Mouse (Mus musculus) kidney, embryonic 14.5 days (tissue): ENCODE data around the gene Gsdma2. TPM values are rescaled to one million over a fixed set of nuclear protein-coding genes. Genes with fewer than 3 reads are reported as not detected.

ENCODE experiments used
- ATAC-seq: fragments of 200-750 bp; cut with Nextera tagmentation; 2 replicates; pipeline ENCODE4 v1.8.0; 2017; ENCODE audit warnings: moderate number of reproducible peaks, mild to moderate bottlenecking, moderate TSS enrichment, moderate library complexity; ENCODE audit not compliant: low FRiP score, low TSS enrichment
- H3K27ac ChIP-seq: fragments of 300-500 bp; sonication (generic); 2 replicates; pipeline ENCODE4 v1.5.1; 2014; ENCODE audit warnings: low read depth, mild to moderate bottlenecking, low read length, moderate library complexity, mixed read lengths
- H3K27me3 ChIP-seq: fragments of 300-500 bp; sonication (generic); 2 replicates; pipeline ENCODE4 v1.6.1; 2014; ENCODE audit warnings: mild to moderate bottlenecking, low read length; ENCODE audit not compliant: control insufficient read depth, insufficient read depth
- H3K36me3 ChIP-seq: fragments of 300-500 bp; sonication (generic); 2 replicates; pipeline ENCODE4 v1.6.1; 2014; ENCODE audit warnings: low read length, mixed read lengths; ENCODE audit not compliant: control insufficient read depth, insufficient read depth
- H3K4me1 ChIP-seq: fragments of 300-500 bp; sonication (generic); 2 replicates; pipeline ENCODE4 v1.6.1; 2014; ENCODE audit warnings: low read length, mixed read lengths; ENCODE audit not compliant: control insufficient read depth, insufficient read depth
- H3K4me2 ChIP-seq: fragments of 300-500 bp; sonication (generic); replicated peaks from 2 replicates; pipeline ENCODE4 v1.6.1; 2014; ENCODE audit warnings: low read depth, mild to moderate bottlenecking, low read length
- H3K4me3 ChIP-seq: fragments of 300-500 bp; sonication (generic); 2 replicates; pipeline ENCODE4 v1.5.1; 2014; ENCODE audit warnings: mild to moderate bottlenecking, low read length
- H3K9ac ChIP-seq: fragments of 300-500 bp; sonication (generic); 2 replicates; pipeline ENCODE4 v1.6.1; 2014; ENCODE audit warnings: low read depth, mild to moderate bottlenecking, low read length, moderate library complexity
- H3K9me3 ChIP-seq: fragments of 300-500 bp; sonication (generic); 2 replicates; pipeline ENCODE4 v1.6.1; 2016; ENCODE audit warnings: low read length; ENCODE audit not compliant: control insufficient read depth
- WGBS: fragments of 180-500 bp; shearing (Covaris S2); extraction: QIAGEN DNeasy Blood & Tissue Kit; methylation state at CpG from one replicate; pipeline ENCODE4 v1.1.7; 2014; 5-methylcytosine and 5-hydroxymethylcytosine counted together
- polyA plus RNA-seq: library from polyadenylated mRNA; unstranded; fragments of >200 nt; fragmentation: Nextera tagmentation; extraction: Ambion mirVana; gene quantifications from 2 replicates; pipeline ENCODE4 v1.2.1, GENCODE M21; 2014

Gsdma2 gene
- polyA plus RNA-seq, 1 experiment from 2014 or later: not detected

GRCm38 (mm10) chr11:98688009-98688408 lies 41.5 kb downstream of the Gsdma2 start:
- Histone ChIP-seq H3K4me3 (no peak overlapping the region), H3K27me3 (no peaks in the 10 kb centered on the region), H3K9ac (no peak overlapping the region), H3K9me3 (no peaks in the 10 kb centered on the region), H3K27ac (peak overlapping the region; percentile 20; the same call in 1 of the 2 replicates), H3K4me2 (no peak overlapping the region), H3K4me1 (peaks cover 5% of the 10 kb centered on the region; the same call in 1 of the 2 replicates), H3K36me3 (peaks cover 74% of the 10 kb centered on the region)
- peak; percentile 11; the same call in 1 of the 2 replicates for ATAC-seq
- WGBS: 80% methylated on average over 8 of the region's 8 CpGs

GRCm38 (mm10) chr11:98693201-98693600 lies 46.6 kb downstream of the Gsdma2 start:
- Histone ChIP-seq H3K4me1 (no peaks in the 10 kb centered on the region; the same call in 1 of the 2 replicates), H3K27me3 (no peaks in the 10 kb centered on the region), H3K36me3 (peaks cover 82% of the 10 kb centered on the region), H3K9ac (no peak overlapping the region), H3K4me2 (no peak overlapping the region), H3K4me3 (no peak overlapping the region), H3K9me3 (no peaks in the 10 kb centered on the region), H3K27ac (no peak overlapping the region)
- WGBS: 76% methylated on average over 13 of the region's 13 CpGs
- no peak for ATAC-seq

GRCm38 (mm10) chr11:98693746-98694145 lies 47.2 kb downstream of the Gsdma2 start:
- no peaks in the 10 kb centered on the region for H3K9me3 ChIP-seq
- H3K4me1 ChIP-seq: no peaks in the 10 kb centered on the region
- no peak overlapping the region for H3K9ac ChIP-seq
- ATAC-seq: no peak
- 93% methylated on average over 9 of the region's 9 CpGs for WGBS
- peaks cover 78% of the 10 kb centered on the region for H3K36me3 ChIP-seq
- no peak overlapping the region for H3K27ac ChIP-seq
- no peak overlapping the region for H3K4me3 ChIP-seq
- no peak overlapping the region for H3K4me2 ChIP-seq
- no peaks in the 10 kb centered on the region for H3K27me3 ChIP-seq

GRCm38 (mm10) chr11:98694301-98694700 lies 47.7 kb downstream of the Gsdma2 start:
- no peak overlapping the region for H3K4me2 ChIP-seq
- 80% methylated on average over 9 of the region's 9 CpGs for WGBS
- no peaks in the 10 kb centered on the region for H3K9me3 ChIP-seq
- peaks cover 75% of the 10 kb centered on the region for H3K36me3 ChIP-seq
- H3K4me1 ChIP-seq: no peaks in the 10 kb centered on the region
- H3K27ac ChIP-seq: no peak overlapping the region
- no peaks in the 10 kb centered on the region for H3K27me3 ChIP-seq
- no peak for ATAC-seq
- no peak overlapping the region for H3K9ac ChIP-seq
- H3K4me3 ChIP-seq: no peak overlapping the region

- Histone ChIP-seq H3K4me2 (no peak overlapping the region), H3K36me3 (peaks cover 64% of the 10 kb centered on the region), H3K4me1 (no peaks in the 10 kb centered on the region), H3K4me3 (no peak overlapping the region), H3K27ac (no peak overlapping the region), H3K9me3 (no peaks in the 10 kb centered on the region), H3K9ac (no peak overlapping the region), H3K27me3 (no peaks in the 10 kb centered on the region)
- ATAC-seq: no peak
- 69% methylated on average over 14 of the region's 14 CpGs for WGBS
These were observed 48.8 kb downstream of the Gsdma2 start for GRCm38 (mm10) chr11:98695408-98695807.

GRCm38 (mm10) chr11:98696454-98697216 lies 50.1 kb downstream of the Gsdma2 start:
- H3K4me3 ChIP-seq: no peak overlapping the region
- no peaks in the 10 kb centered on the region for H3K27me3 ChIP-seq
- WGBS: 80% methylated on average over 14 of the region's 14 CpGs
- ATAC-seq: no peak
- no peak overlapping the region for H3K9ac ChIP-seq
- H3K36me3 ChIP-seq: peaks cover 52% of the 10 kb centered on the region
- no peak overlapping the region for H3K4me2 ChIP-seq
- 0 out of 2 replicates have a peak, but pooled peaks cover 5% of the 10 kb centered on the region for H3K4me1 ChIP-seq
- H3K9me3 ChIP-seq: no peaks in the 10 kb centered on the region
- no peak overlapping the region for H3K27ac ChIP-seq

- Histone ChIP-seq H3K4me1 (0 out of 2 replicates have a peak, but pooled peaks cover 5% of the 10 kb centered on the region), H3K36me3 (peaks cover 46% of the 10 kb centered on the region), H3K27ac (no peak overlapping the region), H3K9me3 (no peaks in the 10 kb centered on the region), H3K27me3 (no peaks in the 10 kb centered on the region), H3K4me3 (no peak overlapping the region), H3K4me2 (no peak overlapping the region), H3K9ac (no peak overlapping the region)
- ATAC-seq: no peak
- WGBS: 93% methylated on average over 12 of the region's 12 CpGs
These were observed 50.7 kb downstream of the Gsdma2 start for GRCm38 (mm10) chr11:98697225-98697624.

GRCm38 (mm10) chr11:98698849-98699640 lies 52.5 kb downstream of the Gsdma2 start:
- H3K36me3 ChIP-seq: peaks cover 28% of the 10 kb centered on the region
- H3K4me1 ChIP-seq: 0 out of 2 replicates have a peak, but pooled peaks cover 5% of the 10 kb centered on the region
- no peaks in the 10 kb centered on the region for H3K27me3 ChIP-seq
- no peak overlapping the region for H3K4me2 ChIP-seq
- no peak overlapping the region for H3K4me3 ChIP-seq
- no peak overlapping the region for H3K9ac ChIP-seq
- no peak for ATAC-seq
- 87% methylated on average over 16 of the region's 16 CpGs for WGBS
- H3K27ac ChIP-seq: no peak overlapping the region
- H3K9me3 ChIP-seq: no peaks in the 10 kb centered on the region

- Histone ChIP-seq H3K27me3 (no peaks in the 10 kb centered on the region), H3K4me3 (no peak overlapping the region), H3K4me1 (peaks cover 11% of the 10 kb centered on the region; the same call in 1 of the 2 replicates), H3K9me3 (no peaks in the 10 kb centered on the region), H3K27ac (no peak overlapping the region), H3K36me3 (peaks cover 25% of the 10 kb centered on the region), H3K4me2 (no peak overlapping the region), H3K9ac (no peak overlapping the region)
- WGBS: 38% methylated on average over 4 of the region's 4 CpGs
- no peak; the same call in 1 of the 2 replicates for ATAC-seq
These were observed 53.4 kb downstream of the Gsdma2 start for GRCm38 (mm10) chr11:98699911-98700310.
